Mouse (Mus musculus): ENCODE data around the gene 1700092M07Rik. TPM values are rescaled to one million over a fixed set of nuclear protein-coding genes. Genes with fewer than 3 reads are reported as not detected.

Gene 1700092M07Rik
- total RNA-seq, 2 experiments from 2014 or later: 0.65 TPM; not detected in 1

Small RNAs within 50 kb of the gene (microRNA-seq; reads per million reads assigned to microRNA genes)
- gene Mir6992: 0.25 to 0.64 reads per million in 2 experiments

Other genes with a start within 250 kb of the 1700092M07Rik start
- under 1 TPM in 1 of 2 experiments, not detected in 1; 0.07 TPM for gene Slc22a8, start 149.5 kb upstream of the 1700092M07Rik start, total RNA-seq (2021)
- not detected for gene Slc22a6, start 122.7 kb upstream of the 1700092M07Rik start, total RNA-seq (2021)
- gene Chrm1, start 76.9 kb upstream of the 1700092M07Rik start, total RNA-seq (2021): under 1 TPM; 0.11 to 0.16 TPM
- 10 to 100 TPM; 29.4 to 36.7 TPM for gene Slc3a2, start 17.3 kb upstream of the 1700092M07Rik start, total RNA-seq (2021)
- 10 to 100 TPM; 26.5 to 27.4 TPM for gene Wdr74, start 4.9 kb upstream of the 1700092M07Rik start, total RNA-seq (2021)
- 10 to 100 TPM; 35.6 to 46.3 TPM for gene Stx5a, start 695 bp downstream of the 1700092M07Rik start, total RNA-seq (2021)
- gene Nxf1, start 16.4 kb downstream of the 1700092M07Rik start, total RNA-seq (2021): 10 to 100 TPM; 40.8 to 61.8 TPM
- 10 to 100 TPM; 81.9 to 82.5 TPM for gene Tmem223, start 30.3 kb downstream of the 1700092M07Rik start, total RNA-seq (2021)
- 10 to 100 TPM; 13.6 to 14.1 TPM for gene Tmem179b, start 33.7 kb downstream of the 1700092M07Rik start, total RNA-seq (2021)
- 10 to 100 TPM in 1 of 2 experiments, 1 to 10 TPM in 1; 8.5 to 12.0 TPM for gene Taf6l, start 45.7 kb downstream of the 1700092M07Rik start, total RNA-seq (2021)
- gene Polr2g, start 57.9 kb downstream of the 1700092M07Rik start, total RNA-seq (2021): 10 to 100 TPM; 40.9 to 45.1 TPM
- 1 to 10 TPM; 1.0 to 1.4 TPM for gene Zbtb3, start 61.8 kb downstream of the 1700092M07Rik start, total RNA-seq (2021)
- 10 to 100 TPM; 11.8 to 15.7 TPM for gene Ttc9c, start 78.6 kb downstream of the 1700092M07Rik start, total RNA-seq (2021)
- gene Hnrnpul2, start 79.3 kb downstream of the 1700092M07Rik start, total RNA-seq (2021): 10 to 100 TPM; 42.2 to 47.8 TPM
- not detected for gene AC129217.1, start 89.1 kb downstream of the 1700092M07Rik start, total RNA-seq (2021)
- gene Bscl2, start 96.7 kb downstream of the 1700092M07Rik start, total RNA-seq (2021): 10 to 100 TPM; 16.8 to 19.5 TPM
- gene Gng3, start 98.5 kb downstream of the 1700092M07Rik start, total RNA-seq (2021): under 1 TPM; 0.66 to 0.77 TPM
- gene Lrrn4cl, start 110.0 kb downstream of the 1700092M07Rik start, total RNA-seq (2021): 10 to 100 TPM; 11.5 to 14.0 TPM
- 100 to 1,000 TPM; 169 to 172 TPM for gene Ubxn1, start 130.8 kb downstream of the 1700092M07Rik start, total RNA-seq (2021)
- gene Uqcc3, start 140.2 kb downstream of the 1700092M07Rik start, total RNA-seq (2021): 10 to 100 TPM; 55.2 to 58.1 TPM
- 10 to 100 TPM in 1 of 2 experiments, 1 to 10 TPM in 1; 7.2 to 11.8 TPM for gene Lbhd1, start 143.0 kb downstream of the 1700092M07Rik start, total RNA-seq (2021)
- gene Gm49403, start 143.2 kb downstream of the 1700092M07Rik start, total RNA-seq (2021): not detected
- 10 to 100 TPM; 25.6 to 29.6 TPM for gene 1810009A15Rik, start 148.1 kb downstream of the 1700092M07Rik start, total RNA-seq (2021)
- gene Gm49416, start 148.2 kb downstream of the 1700092M07Rik start, total RNA-seq (2021): 1 to 10 TPM in 1 of 2 experiments, not detected in 1; 3.3 TPM
- gene Ints5, start 152.3 kb downstream of the 1700092M07Rik start, total RNA-seq (2021): 10 to 100 TPM; 10.7 to 14.6 TPM
- 10 to 100 TPM; 42.1 to 58.8 TPM for gene Ganab, start 157.4 kb downstream of the 1700092M07Rik start, total RNA-seq (2021)
- gene B3gat3, start 179.7 kb downstream of the 1700092M07Rik start, total RNA-seq (2021): 10 to 100 TPM; 23.4 to 27.6 TPM
- gene Rom1, start 188.6 kb downstream of the 1700092M07Rik start, total RNA-seq (2021): 1 to 10 TPM; 4.2 to 5.6 TPM
- 10 to 100 TPM; 11.7 to 15.9 TPM for gene Eml3, start 188.8 kb downstream of the 1700092M07Rik start, total RNA-seq (2021)
- 10 to 100 TPM; 37.7 to 49.7 TPM for gene Mta2, start 201.2 kb downstream of the 1700092M07Rik start, total RNA-seq (2021)
- gene Tut1, start 213.1 kb downstream of the 1700092M07Rik start, total RNA-seq (2021): 10 to 100 TPM in 1 of 2 experiments, 1 to 10 TPM in 1; 9.1 to 11.2 TPM
- gene Eef1g, start 226.3 kb downstream of the 1700092M07Rik start, total RNA-seq (2021): 100 to 1,000 TPM; 640 to 671 TPM
- 100 to 1,000 TPM; 235 to 267 TPM for gene Ahnak, start 248.6 kb downstream of the 1700092M07Rik start, total RNA-seq (2021)

Measured in gastrocnemius, postnatal 10 days (tissue).